Mouse (Mus musculus): ENCODE data around the gene Hipk4. TPM values are rescaled to one million over a fixed set of nuclear protein-coding genes. Genes with fewer than 3 reads are reported as not detected.

Gene Hipk4
- under 1 TPM in 1 of 4 experiments, not detected in 3; 0.25 TPM for total RNA-seq (2022)

- DNase-seq (ENCODE audit: low spot score in 2 of 2) = no peak
Measured at GRCm38 (mm10) chr7:27522967-27523366, at the start of gene Hipk4. Gene Hipk4 (plus strand): TSS chr7:27523267.

- DNase-seq (ENCODE audit: low spot score in 2 of 2) = no peak
Measured at GRCm38 (mm10) chr7:27473835-27474489, 49.1 kb upstream of the Hipk4 start.

- DNase-seq (ENCODE audit: low spot score in 2 of 2) = peak; percentile 97 to 98
Measured at GRCm38 (mm10) chr7:27474490-27474954, 48.5 kb upstream of the Hipk4 start.

- DNase-seq (ENCODE audit: low spot score in 2 of 2) = no peak
Measured at GRCm38 (mm10) chr7:27475596-27475995, 47.5 kb upstream of the Hipk4 start.

- DNase-seq (ENCODE audit: low spot score in 2 of 2) = no peak
Measured at GRCm38 (mm10) chr7:27476098-27476635, 46.9 kb upstream of the Hipk4 start.

- DNase-seq (ENCODE audit: low spot score in 2 of 2) = no peak
Measured at GRCm38 (mm10) chr7:27478561-27478960, 44.5 kb upstream of the Hipk4 start.

GRCm38 (mm10) chr7:27479750-27480149, 43.3 kb upstream of the Hipk4 start:
- no peak for DNase-seq (ENCODE audit: low spot score in 2 of 2)

GRCm38 (mm10) chr7:27480506-27480905, 42.6 kb upstream of the Hipk4 start:
- DNase-seq (ENCODE audit: low spot score in 2 of 2) = no peak

GRCm38 (mm10) chr7:27480927-27481626, 42.0 kb upstream of the Hipk4 start:
- no peak for DNase-seq (ENCODE audit: low spot score in 2 of 2)

GRCm38 (mm10) chr7:27481627-27481969, 41.5 kb upstream of the Hipk4 start:
- DNase-seq (ENCODE audit: low spot score in 2 of 2) = peak in 1 of 2 experiments; percentile 62

- no peak for DNase-seq (ENCODE audit: low spot score in 2 of 2)
Measured at GRCm38 (mm10) chr7:27483860-27484259, 39.2 kb upstream of the Hipk4 start.

GRCm38 (mm10) chr7:27486102-27486769, 36.8 kb upstream of the Hipk4 start:
- no peak for DNase-seq (ENCODE audit: low spot score in 2 of 2)

- peak; percentile 99 to 100 for DNase-seq (ENCODE audit: low spot score in 2 of 2)
Measured at GRCm38 (mm10) chr7:27486770-27487697, 36.0 kb upstream of the Hipk4 start, which contains the start of gene Sertad1. Gene Sertad1 (plus strand): TSS chr7:27486910.

GRCm38 (mm10) chr7:27487740-27488268, 35.3 kb upstream of the Hipk4 start:
- DNase-seq (ENCODE audit: low spot score in 2 of 2) = no peak

GRCm38 (mm10) chr7:27489270-27489869, 33.7 kb upstream of the Hipk4 start:
- no peak for DNase-seq (ENCODE audit: low spot score in 2 of 2)

- DNase-seq (ENCODE audit: low spot score in 2 of 2) = no peak
Measured at GRCm38 (mm10) chr7:27490227-27490542, 32.9 kb upstream of the Hipk4 start.

GRCm38 (mm10) chr7:27490543-27491329, 32.3 kb upstream of the Hipk4 start:
- DNase-seq (ENCODE audit: low spot score in 2 of 2) = peak; percentile 83 to 84

- no peak for DNase-seq (ENCODE audit: low spot score in 2 of 2)
Measured at GRCm38 (mm10) chr7:27491856-27492255, 31.2 kb upstream of the Hipk4 start.

GRCm38 (mm10) chr7:27493022-27493421, 30.0 kb upstream of the Hipk4 start:
- DNase-seq (ENCODE audit: low spot score in 2 of 2) = no peak

- no peak for DNase-seq (ENCODE audit: low spot score in 2 of 2)
Measured at GRCm38 (mm10) chr7:27493450-27493849, 29.6 kb upstream of the Hipk4 start.
